Mouse (Mus musculus) urinary bladder, postnatal 4 days (tissue): ENCODE data around the gene Adamts18.
"Not testable (repeated sequence)": the region's sequence is repeated elsewhere in the genome, so short reads cannot be mapped to it uniquely, and the experiment has no call there.

Experiments used
- DNase-seq, 2 experiments: peaks; one replicate each; pipeline ENCODE4 v3.0.0; 2021 to 2022; ENCODE audit warnings: low spot score in 2 of 2

Gene Adamts18

DNA sequence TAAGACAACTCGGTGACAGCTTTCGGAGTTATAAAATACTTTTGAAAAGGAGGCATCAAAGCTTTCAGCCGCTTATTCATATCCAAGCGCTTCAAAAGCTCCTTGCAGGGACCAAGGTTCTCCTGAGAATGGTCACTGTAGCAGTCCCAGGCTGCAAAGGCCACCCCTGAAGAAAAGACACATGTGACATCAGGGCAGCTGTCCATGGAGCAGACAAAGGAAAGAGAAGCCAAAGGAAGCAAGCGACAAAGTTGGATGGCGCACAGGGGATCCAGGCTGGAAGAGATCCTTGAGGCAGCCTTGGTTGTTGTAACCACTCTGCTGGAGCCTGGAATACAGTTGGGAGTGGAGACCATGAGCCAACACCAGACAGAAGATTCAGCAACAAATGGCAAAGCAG is 10.3 kb downstream of the Adamts18 start:
- no peak for DNase-seq

DNA sequence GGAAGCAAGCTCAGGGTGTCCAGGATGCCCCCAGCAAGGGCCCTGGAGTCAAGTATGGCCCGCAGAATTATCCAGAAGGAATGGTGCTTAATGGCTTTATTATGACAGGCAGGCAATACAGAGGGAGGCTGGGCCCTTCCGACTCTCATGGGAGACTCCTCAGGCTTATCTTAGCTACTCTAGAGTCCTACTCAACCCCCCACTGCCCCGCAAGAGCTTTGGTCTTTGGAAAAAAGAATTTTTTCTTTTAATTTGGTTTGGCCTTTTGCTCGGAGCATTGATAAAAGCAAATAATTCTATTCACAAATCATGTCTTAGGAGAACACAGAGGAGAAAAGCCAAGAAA is 11.0 kb downstream of the Adamts18 start:
- DNase-seq, result no peak

DNA sequence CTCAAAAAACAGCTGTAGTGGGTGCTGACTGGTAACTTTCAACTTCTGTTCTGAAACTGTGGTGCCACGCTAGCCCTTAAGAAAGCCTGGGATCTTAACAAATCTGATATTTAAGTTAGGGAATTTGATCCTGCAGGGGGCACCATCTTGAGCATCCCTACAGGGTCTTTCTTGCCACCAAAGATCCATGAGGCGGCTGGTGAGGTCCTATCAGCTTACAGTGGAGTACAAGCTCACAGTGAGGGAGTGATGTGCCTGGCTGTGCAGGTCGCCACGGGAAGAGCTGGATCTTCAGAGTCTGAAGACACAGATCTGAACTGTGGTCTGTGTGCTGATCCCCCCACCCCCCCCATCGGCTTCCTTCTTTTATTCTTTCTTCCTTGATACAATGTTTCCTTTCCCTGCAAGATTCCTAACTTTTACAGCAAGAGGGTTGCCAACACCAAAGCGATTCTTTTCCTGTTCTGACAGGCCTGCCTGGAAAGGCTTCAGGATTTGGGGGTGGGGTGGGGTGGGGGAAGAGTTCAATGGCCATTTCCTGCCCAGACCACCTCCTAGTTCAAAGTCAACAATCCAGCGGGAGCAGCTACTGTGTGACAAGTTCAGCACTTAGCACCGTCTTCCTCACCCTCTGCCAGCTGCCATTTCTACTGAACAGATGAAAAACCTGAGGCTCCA is 11.5 kb downstream of the Adamts18 start:
- DNase-seq, result no peak

DNA sequence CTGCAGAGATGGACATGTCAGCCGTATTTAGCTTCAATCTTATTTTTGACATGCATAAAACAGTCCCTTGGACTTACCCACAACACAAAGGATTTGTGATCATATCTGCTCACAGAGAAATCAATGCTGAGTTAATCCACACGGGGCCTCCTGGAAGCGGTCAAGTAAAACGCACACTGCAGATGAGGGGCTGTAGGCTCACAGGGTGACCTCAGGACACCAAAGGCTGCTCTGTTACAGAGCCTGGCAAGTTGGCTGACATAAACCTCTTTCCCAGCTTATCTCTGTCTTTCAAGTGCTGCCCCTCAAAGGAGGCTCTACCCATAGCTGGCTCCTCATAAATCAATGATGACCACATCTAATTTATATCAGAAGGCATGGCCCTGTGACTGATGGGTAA is 14.9 kb downstream of the Adamts18 start:
- DNase-seq, result no peak

DNA sequence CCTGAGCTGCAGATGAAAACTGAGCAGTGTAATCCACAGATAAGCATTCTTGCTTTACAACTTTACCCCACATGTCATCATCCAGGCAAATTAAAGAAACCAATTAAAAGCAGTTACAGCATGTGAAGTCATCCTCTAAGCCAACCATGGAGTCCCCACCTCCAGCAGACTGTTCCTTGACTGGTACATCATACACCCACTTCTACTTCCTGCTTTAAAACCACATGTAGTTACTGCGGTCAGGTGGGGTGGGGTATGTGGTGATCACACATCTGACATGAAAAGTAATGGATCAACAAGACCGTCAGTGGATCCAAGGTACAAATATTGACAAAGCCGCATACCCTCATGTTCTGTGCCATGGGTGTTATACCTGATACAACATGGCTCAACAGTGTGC is 21.3 kb downstream of the Adamts18 start:
- DNase-seq, result no peak

DNA sequence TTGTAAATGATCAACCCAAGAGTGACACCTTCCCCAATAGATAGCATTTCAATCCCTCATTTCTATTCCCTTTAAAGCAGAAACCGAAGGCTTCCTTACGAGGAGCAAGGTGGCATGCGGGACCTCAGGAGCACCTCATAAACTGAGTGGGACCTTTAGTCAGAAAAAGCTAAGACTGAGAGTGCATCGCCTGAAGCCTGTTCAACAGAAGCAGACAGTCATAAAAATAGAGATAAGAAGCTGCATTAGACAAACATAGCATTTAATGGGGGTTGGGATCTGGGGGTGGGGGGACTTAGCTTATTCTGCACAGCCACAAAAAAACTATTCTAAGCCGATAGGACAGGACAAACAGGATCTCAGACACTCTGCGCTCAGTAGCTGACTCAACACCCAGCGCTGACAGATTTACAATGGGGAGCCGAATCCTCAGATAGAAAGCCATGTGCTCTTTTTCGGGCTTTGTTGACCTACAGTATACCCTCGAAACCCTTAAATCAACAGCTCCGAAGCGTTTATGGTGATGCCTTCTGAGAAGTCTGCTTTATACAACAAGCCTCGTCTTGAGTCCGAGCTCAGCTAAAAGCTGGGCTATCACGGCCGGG is 27.5 kb downstream of the Adamts18 start:
- DNase-seq, result no peak

DNA sequence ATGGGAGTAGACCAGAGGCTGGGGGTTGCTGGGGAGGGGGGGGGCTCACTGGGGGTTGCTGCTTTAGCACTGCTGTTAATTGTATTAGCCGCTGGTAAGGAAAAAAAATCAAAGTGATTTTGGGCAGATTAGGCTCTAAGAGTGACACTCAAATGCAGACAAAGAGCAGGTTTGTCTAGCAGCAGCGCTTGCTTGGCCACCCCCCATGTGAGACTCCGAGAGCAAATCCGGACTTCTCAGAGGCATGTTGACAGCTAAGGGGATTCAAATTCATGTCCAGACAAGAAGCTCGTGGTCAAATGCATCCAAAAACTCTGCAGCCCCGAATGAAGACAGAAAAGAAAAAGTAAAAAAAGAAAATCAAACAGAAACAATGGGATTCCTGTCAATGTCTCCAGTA is 34.6 kb downstream of the Adamts18 start:
- DNase-seq, result no peak

DNA sequence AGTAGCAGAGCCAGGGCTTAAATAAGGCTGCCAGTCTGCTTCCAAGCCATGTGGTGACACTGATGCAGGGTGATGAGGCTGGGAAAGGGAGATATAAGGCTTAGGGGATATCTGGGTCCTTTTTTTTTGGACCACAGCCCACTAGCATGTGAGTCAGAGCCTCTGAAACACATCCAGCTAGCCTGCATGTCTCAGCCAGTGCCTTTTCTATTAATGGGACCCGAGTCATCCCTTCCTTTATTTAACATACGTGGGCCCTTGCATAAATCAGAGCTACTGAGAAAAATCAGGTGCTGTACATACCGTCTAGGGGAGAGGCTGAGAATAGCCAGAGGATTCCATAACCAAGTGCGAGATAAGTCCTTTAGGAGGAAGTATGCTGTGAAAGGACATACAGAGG is 37.0 kb downstream of the Adamts18 start:
- no peak for DNase-seq

DNA sequence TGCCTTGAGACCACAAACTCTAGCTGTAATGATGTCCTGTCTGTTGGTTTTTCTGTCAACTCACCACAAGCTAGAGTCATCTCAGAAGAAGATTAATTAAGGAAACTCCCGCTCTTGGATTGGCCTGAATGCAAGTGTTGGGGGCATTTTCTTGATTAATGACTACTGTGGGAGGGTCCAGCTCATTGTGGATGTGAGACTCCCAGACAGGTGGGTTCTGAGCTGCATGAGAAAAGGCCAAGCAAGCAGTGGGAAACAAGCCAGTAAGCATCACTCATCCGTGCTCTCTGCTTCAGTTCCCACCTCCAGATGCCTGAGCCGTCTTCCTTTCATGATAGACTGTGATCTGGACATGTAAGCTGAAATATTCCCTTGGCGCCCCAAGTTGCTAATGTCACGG is 38.6 kb downstream of the Adamts18 start:
- no peak for DNase-seq

DNA sequence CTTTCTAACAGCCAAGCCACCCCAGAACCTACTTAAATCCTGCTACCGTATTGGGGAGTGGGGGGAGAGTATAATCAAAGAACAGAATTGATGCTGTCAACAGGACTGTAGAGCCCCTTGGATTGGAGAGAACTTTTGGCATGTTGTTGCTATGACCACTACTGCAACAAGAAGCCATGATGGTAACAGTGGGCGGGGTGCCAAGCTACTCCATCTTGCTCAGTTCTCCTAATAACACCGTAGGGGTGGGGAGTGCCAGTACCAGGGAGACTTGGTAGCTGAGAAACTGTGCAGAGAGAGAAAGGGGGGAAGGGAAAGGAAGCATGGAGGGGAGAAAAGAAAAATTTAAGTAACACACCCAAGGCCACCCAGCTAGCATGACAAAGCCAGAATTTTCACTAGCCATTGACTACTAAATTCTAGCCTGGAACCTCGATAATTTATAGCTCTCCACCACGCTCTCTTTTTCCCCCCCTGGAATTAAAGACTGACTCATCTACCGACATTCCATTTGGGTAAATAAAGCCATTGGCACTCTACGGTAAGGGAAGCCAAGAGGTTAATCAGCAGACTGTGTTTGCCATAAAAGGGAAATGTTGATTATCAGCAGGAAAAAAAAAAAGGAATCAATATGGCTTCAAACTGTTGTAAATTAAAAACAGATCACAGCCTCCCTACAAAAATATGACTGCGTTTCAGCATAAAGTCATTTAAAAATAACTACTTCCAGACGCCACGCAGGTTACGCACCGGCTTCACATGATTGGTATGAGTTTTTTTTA is 44.5 kb downstream of the Adamts18 start:
- no peak for DNase-seq

DNA sequence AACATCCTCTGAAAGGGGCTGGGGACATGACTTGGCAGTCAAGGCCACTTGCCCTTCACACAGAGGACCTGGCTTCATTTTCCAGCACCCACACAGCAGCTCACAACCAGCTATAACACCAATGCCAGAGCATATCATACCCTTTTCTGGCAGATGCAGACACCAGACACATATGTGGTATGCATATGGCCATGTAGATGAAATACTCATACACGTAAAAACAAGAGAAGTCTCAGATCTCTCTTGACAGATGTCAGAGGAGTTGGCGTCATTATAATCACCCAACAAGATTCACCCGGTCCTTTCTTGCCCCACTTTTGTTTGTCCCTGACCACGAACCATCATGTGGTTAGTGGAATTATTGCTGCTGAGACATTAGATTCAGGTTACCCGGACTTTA is 47.0 kb downstream of the Adamts18 start:
- DNase-seq, result no peak

DNA sequence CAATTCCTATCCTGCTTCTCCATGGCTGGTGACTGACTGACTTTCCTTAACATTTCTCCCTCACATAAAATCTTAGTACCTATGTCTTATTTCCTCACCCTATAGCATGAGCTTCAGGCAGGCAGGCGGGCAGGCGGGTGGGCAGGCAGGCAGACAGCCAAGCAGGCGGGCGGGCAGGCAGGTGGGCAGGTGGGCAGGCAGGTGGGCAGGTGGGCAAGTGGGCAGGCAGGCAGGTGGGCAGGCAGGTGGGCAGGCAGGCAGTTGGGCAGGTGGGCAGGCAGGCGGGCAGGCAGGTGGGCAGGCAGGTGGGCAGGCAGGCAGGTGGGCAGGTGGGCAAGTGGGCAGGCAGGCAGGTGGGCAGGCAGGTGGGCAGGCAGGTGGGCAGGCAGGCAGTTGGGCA is 48.0 kb downstream of the Adamts18 start:
- not testable (repeated sequence) for DNase-seq

DNA sequence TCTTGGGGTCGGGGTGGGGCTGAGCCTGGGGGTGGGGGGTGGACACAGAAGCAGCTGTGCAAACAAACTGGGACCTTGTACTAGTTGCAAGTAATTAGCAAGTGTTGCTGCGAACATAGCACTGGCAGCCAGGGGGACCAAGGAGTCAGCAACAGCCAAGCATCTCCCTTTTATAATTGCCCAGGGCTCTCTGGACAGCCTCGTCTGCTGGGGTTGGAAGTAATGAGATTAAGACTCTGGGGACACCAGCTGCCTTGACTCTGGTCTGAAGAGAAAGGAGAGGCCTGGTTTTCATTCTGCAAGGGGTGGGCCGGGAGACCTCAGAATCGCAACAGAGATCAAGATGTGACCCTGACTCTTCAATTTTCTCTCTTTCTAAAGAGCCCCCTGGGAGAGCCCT is 49.0 kb downstream of the Adamts18 start:
- DNase-seq, result no peak

DNA sequence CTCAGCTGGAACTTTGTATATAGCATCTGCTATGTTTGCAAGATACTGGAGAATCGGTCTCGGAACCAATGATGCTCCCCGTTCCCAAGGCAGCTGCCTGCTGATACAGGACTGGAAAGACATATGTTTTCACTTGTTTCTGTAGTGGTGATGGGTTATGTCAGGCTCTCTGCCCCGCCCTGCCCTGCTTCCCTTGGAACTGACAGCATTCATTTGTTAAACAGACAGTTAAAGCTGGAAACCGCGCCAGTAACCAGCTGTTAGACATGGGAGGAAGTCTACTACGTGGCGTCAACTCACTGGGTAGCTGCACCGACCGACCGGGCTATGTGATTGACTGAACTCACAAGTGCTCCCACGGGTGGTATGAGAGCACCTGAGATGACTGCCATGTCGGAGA is 56.7 kb downstream of the Adamts18 start:
- no peak for DNase-seq

DNA sequence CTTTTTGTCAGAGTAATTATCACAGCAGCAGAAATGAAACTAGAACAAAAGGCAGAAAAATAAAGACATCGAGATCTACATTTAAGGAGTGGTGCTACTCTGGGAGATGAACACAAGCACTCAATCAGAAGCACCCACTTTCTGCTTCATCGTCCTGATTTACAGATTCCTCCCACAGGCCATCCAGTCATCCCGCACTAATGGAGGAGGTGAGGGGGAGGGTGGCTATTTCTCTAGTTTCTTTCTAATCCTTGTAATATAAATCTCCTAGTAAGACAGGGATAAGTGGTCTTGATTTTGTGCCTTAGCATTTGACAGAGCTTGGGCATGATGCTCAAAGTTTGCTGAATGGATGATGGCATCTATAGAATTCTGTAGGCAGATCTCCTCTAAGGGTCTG is 57.5 kb downstream of the Adamts18 start:
- DNase-seq, result no peak

DNA sequence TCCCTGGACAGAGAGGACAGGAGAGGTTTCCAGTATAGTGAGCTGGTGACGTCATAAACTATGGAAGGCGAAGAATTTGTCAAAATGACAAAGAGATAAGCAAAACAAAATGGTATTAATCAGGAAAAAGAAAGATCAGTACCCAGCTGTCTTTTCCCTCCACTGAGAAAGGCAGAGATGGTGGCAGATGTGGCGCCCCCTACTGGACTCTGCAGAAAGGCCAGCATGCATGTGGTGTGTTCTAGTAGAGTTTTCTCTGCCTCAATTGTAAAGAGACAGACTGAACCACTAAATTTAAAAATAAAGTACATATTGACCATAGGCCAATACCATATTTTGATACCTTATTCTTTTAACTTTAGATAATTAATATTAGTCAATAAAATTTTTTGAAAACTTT is 64.8 kb downstream of the Adamts18 start:
- no peak for DNase-seq

DNA sequence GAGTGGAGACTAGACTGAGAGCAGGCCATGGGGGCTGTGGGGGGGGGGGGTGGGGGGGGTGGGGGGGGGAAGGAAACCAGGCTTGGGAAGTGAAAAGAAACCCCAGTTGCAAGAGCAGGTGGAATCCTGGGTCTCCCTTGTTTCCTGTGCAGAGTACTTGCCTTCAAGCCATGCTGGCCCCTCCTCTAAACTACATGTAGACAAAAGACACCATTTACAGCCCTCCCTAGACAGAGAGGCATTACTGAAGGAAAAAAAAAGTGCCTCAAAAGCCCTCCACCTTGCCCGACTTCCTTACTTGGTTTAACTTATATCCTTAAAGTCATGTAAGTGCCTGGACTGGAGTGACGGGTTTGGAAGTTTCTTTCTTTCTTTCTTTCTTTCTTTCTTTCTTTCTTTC is 67.0 kb downstream of the Adamts18 start:
- no peak for DNase-seq

DNA sequence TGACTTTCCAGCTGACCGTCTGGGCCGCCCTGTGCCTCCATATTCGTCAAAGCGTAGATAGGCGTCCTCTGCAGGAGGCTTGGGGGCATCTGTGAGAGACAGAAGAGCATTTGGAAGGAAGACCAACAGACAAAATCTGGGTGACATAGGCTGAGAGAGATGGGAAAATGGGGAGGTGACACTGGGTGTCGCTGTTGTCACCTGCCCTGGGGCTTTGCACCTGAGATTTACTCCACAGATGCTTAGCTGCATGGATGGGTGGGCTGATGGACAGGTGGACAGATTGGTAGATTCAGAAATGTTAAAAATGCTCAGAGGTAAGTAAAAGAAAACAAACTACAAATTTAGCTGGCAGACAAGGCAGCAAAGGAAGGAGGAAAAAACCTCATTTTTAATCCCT is 73.2 kb downstream of the Adamts18 start:
- no peak for DNase-seq

DNA sequence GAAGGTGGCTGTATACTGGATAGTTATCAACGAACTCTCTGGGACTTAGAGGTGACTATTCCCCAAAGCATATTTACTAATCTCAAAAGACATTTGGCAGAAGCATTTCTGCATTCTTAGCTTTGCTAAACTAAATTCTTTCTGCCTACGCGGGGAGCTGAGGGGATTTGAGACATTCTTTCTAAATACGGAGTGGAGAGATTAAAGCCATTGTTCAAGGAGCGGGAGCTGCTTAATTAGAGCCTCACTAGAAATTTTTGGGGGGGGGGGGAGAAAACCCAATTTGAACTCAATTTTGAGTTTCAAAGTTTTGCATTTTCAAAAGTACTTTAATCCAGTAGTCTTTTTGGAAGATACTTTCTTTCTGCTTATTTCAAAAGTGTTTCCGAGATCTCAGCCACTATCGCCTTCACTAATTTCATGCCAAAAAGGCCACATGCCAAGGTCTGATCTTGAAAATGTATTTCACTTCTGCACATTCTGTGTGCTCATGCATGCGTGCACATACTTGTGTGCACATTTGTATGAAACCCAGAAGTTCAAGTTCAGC is 79.6 kb downstream of the Adamts18 start:
- DNase-seq, result no peak

DNA sequence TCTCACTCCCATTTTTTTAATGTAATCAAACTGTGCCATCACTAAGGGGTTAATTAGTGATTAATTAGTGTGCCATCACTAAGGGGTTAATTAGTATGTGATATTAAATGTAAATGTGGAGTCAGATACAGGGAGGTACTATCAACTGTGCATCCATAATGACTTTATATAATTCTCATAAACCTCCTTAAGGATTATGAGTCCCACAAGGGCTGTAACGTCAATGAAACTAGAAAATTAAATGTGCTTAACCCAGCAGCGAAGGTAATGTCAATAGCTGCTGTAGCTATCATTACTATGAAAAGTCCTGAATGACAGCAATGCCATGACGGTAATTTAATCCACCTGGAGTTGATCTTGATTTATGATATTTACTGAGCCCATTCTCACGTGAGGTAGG is 83.4 kb downstream of the Adamts18 start:
- no peak for DNase-seq

DNA sequence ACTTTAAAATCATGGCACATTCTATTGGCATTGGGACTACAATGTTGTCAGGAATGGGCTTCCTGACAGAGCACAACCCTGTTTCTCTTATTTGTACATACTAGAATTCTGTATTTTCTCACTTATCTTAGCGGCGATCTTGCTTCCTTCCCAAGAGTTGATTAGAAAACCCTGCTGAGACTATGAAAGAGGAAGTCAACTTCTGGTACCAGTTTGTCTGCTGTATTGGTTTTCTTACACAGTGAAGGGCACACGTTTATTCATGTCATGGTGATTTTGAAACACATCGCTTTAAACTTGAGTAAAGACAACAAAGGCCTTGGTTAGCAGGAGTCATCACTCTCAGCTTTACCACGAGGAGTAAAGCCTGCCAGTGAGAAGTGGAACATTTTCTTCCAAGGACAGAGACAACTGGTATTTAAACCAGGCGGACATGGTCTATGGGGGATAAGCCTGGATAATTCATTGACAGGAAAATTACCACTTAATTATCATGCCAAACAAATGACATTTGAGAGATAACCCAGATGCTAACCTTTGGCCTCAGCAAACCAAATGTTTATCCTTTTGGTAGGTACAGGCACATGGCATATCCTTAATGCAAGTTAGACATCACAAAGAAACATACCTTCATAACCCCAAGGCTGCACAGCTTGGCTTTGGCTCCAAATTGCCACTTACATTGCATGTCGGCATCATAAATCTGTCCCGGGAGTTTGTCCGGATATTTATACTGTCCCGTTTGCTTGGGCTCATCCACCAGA is 84.8 kb downstream of the Adamts18 start:
- no peak for DNase-seq

DNA sequence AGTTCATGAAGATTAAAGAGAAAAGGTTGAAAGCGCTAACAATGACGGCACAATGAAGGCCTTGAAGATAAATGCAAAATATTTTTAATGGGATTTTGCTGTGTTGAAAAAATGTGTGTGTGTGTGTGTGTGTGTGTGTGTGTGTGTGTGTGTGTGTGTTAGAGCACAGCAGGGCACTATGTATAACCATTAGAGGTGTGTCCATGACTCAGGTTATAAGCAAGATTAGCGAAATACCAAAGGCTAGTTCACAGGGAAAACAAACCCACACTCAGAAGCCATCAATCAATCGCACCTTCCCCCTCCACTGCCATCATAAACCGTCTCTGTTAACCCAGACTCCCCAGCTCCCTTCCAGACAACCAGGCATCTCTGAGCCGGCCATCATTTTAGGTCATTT is 86.4 kb downstream of the Adamts18 start:
- DNase-seq, result no peak
